Mouse (Mus musculus): ENCODE data around the gene Wdr73.
"Not testable (repeated sequence)": the region's sequence is repeated elsewhere in the genome, so short reads cannot be mapped to it uniquely, and the experiment has no call there.

Gene Wdr73

GRCm38 (mm10) chr7:80900944-80901501, at the start of gene Wdr73:
TSS of gene Wdr73 (minus strand) at chr7:80901269.
- ATAC-seq (ENCODE audit: low TSS enrichment): peak; percentile 87

DNA sequence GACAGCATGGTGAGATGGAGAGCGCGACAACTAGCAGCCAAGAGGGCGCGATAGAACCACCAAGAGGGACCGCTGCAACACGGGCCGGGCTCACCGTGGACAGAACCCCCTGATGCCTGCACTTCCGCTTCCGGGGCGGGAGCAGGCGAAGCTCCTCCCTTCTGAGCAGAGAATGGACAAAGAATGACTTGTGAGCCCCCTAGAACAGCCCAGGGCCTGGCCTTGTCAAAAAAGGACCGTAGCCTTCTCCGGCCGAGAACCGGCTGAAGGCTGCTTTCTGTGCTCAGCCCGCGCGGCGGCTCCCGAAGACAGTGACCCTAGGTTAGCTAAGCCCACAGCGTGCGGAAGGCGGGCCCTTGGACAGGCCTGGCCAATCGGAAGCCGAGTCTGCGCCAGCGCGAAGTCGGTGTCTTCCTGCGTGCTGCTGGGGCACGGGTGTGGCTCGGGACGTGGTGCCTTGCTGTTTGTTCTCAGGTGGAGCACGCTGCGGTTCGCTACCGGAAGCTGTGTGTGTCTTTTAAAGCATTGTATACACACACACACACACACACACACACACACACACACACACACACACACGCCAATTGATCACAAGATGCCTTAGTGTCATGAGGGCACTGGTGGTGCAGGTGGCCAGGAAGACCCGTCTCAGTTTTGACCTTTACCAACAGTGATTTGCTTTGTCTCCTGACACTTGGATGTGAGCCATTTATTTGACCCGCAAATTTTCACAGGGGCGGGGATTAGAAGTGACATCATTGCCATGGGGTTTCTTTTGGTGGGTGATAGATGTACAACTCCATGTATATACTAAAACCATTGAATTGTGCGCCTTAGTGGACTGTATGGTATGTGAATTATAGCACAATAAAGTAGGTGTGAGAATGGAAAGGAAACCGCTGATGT, 46.6 kb upstream of the Wdr73 start, which contains the start of gene Sec11a:
Sec11a (minus strand) TSS at position 336 of the 906 bp plus-strand sequence.
- ATAC-seq (ENCODE audit: low TSS enrichment): peak; percentile 100

- ATAC-seq (ENCODE audit: low TSS enrichment): no peak
These were observed 38.7 kb upstream of the Wdr73 start for GRCm38 (mm10) chr7:80939808-80940207.

- not testable (repeated sequence) for ATAC-seq (ENCODE audit: low TSS enrichment)
These were observed 36.2 kb upstream of the Wdr73 start for GRCm38 (mm10) chr7:80937304-80937666.

- not testable (repeated sequence) for ATAC-seq (ENCODE audit: low TSS enrichment)
These were observed 35.7 kb upstream of the Wdr73 start for GRCm38 (mm10) chr7:80936617-80937303.

DNA sequence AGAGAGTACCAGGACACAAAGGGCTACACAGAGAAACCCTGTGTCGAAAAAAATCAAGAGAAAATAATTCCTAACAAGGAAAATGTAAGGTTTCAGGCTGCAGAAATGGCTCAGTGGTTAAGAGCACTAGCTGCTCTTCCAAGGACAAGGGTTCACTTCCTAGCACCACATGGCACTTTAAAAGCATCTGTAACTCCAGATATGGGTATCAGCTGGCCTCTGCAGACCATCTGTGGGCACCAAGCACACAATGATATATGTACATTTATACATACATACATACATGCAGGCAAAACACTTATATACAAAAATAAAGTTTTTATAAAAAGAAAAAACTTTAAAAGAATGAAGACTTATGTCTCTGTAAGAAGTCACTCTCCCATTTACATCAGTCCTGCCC, 34.8 kb upstream of the Wdr73 start:
- no peak for ATAC-seq (ENCODE audit: low TSS enrichment)

DNA sequence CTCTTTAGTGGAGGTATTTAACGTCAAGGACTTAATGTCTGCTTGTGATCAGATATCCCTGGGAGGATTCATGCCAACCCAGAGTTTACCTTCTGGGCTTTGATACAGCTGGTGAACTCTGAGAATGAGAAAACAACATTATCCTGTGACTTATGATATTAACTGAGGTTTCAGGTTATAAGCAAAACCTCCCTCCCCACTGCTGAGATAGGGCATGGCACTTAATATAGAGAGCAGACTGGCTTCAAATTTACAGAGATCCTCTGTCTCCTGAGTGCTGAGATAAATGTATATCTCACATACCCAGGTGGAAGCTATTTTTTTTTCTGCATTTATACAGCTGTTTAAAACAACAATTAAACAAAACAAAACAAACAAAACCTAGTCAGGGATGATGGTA, 31.7 kb upstream of the Wdr73 start:
- no peak for ATAC-seq (ENCODE audit: low TSS enrichment)

GRCm38 (mm10) chr7:80931618-80932207, 30.6 kb upstream of the Wdr73 start:
- no peak for ATAC-seq (ENCODE audit: low TSS enrichment)

- ATAC-seq (ENCODE audit: low TSS enrichment): no peak
These were observed 22.1 kb upstream of the Wdr73 start for GRCm38 (mm10) chr7:80923165-80923564.

- no peak for ATAC-seq (ENCODE audit: low TSS enrichment)
These were observed 18.6 kb upstream of the Wdr73 start for GRCm38 (mm10) chr7:80919647-80920008.

GRCm38 (mm10) chr7:80918982-80919646, 18.0 kb upstream of the Wdr73 start:
- ATAC-seq (ENCODE audit: low TSS enrichment): no peak

- no peak for ATAC-seq (ENCODE audit: low TSS enrichment)
These were observed 16.9 kb upstream of the Wdr73 start for GRCm38 (mm10) chr7:80917916-80918465.

GRCm38 (mm10) chr7:80912496-80912895, 11.4 kb upstream of the Wdr73 start:
- no peak for ATAC-seq (ENCODE audit: low TSS enrichment)

GRCm38 (mm10) chr7:80911053-80911452, 10.0 kb upstream of the Wdr73 start:
- ATAC-seq (ENCODE audit: low TSS enrichment): no peak

- peak; percentile 60 for ATAC-seq (ENCODE audit: low TSS enrichment)
These were observed 3.9 kb upstream of the Wdr73 start, which contains the start of gene Nmb for GRCm38 (mm10) chr7:80904921-80905515. TSS of gene Nmb (minus strand) at chr7:80905076.

DNA sequence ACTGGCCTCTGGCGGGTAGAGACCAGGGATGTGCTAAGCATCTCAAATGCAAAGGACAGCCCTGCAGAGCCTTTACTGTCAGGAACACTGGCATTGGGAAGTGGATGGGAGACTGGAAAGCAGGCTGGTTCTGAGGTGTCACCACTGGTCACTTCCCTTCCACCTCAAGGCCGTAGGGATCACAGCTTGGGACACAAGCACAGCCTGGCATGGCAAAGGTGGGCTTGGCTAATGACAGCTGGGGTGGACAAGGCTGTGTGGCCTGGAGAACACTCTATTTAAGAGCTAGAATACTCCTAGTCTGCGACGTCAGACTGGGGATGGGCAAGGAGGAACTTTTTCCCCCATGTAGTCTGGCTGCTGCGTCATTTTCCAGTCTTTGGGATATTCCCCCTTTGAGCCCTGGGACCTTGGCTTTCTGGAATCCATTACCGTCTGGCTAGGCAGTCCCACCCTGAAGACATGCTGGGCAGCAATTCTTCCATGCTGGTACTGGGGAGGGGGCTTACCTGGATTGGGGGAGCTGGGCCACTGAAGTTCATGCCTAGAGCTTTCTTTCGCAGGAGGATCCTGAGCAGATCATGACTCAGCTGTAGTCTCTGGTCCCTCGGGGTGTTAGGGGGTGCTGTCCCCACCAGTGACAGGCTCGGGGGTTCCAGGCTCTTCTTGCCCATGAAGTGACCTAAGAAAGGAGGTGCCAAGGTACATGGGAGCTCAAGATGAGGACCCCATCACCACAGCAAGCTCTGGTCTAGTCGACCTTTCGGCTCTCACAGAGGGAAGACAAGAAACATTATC, 2.8 kb upstream of the Wdr73 start:
- no peak for ATAC-seq (ENCODE audit: low TSS enrichment)

- no peak for ATAC-seq (ENCODE audit: low TSS enrichment)
These were observed 639 bp upstream of the Wdr73 start for GRCm38 (mm10) chr7:80901541-80902274.

DNA sequence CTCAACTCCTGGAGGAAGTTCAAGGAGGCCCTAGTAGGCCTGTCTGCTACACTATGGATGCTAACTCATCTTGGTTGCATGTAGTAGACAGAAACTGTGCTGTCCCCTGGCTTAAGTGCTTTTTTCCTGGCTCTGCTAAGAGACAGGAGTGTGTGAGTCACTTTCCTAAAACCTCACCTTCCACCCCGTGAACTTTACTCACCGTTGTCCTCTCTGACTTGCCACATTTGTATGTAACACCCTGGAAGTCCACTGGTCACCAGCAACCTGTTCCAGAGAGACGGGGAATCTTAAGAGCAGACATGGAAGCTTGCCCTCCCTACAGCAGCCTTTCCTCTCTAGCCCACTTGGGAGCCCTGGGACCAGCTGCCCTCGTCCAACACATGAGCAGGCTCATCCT, 3.3 kb downstream of the Wdr73 start:
- ATAC-seq (ENCODE audit: low TSS enrichment): no peak

- peak; percentile 47; the same call in 1 of the 2 replicates for ATAC-seq (ENCODE audit: low TSS enrichment)
These were observed 3.9 kb downstream of the Wdr73 start for GRCm38 (mm10) chr7:80897134-80897533.
